Mouse (Mus musculus): ENCODE measurements around the gene Ttf1.

DNA sequence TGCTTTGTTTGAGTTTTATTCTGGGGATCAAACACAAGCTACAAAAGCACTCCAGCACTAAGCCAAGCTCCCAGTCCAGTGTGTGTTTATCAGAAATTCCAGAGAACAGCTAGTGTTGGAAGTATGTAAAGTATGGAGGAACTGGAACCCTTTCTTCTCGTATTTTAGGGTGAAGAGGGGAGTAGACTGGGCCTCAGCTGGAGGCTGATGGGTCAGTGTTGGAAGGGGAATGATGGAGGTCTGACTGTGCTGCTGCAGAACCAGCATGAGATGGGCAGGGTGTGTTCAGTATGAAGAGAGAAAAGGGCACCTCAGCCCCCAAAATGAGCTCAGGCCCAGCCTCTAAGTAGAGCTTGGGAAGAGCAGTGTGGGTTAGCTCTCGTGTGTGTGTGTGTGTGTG, 16.2 kb downstream of the Ttf1 start:
- TF ChIP-seq CTCF (IDR thresholded peaks at IDR 0.05; ENCODE audit: extremely low read depth, insufficient read depth, insufficient read length, insufficient replicate concordance), result no peak
- no peak for TF ChIP-seq POLR2A (IDR thresholded peaks at IDR 0.05; ENCODE audit: low read depth, low read length)
